Mouse (Mus musculus) cortical plate, adult 2 months (tissue): Measurements from ENCODE around the gene Ciita.

Experiments
- CTCF ChIP-seq: fragments of 200-500 bp; IDR thresholded peaks from 2 replicates; pipeline ENCODE4 v1.5.1; 2011; ENCODE audit warnings: mild to moderate bottlenecking, control low read depth, low read length; ENCODE audit not compliant: insufficient read depth; ENCODE audit errors: extremely low read depth
- POLR2A ChIP-seq: fragments of 200-500 bp; IDR thresholded peaks from 2 replicates; pipeline ENCODE4 v1.6.1; 2011; ENCODE audit warnings: mild to moderate bottlenecking, low read length, control low read depth; ENCODE audit not compliant: insufficient read depth; ENCODE audit errors: extremely low read depth

- TF ChIP-seq CTCF: no peak
- TF ChIP-seq POLR2A: no peak
Observed at GRCm38 (mm10) chr16:10432387-10432786, 47.5 kb upstream of the Ciita start.
